ENCODE assay signal across 15 mouse cellular contexts in the genomic region with DNA sequence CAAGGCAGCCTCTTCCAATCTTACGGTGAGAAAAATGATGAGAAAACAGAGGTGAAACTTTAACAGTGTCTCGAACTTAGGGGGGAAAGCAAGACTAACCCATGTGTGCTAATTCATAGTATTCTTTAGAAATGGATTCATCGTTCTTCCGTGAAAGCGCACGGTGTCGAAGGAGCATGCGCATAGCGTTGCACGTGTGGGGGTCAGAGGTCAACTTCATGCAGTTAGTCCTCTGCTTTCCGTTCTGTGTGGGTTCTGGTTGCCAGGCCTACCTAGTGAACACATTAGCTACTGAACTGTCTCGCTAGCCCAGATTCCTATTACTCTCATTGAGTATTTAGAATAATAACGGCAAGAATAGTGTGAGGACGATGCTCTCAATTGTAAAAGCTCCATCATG.
"Had no signal": no experiment of that assay in that cellular context is flagged by ENCODE, and none has a peak within 500 bp of the region (broad histone marks: within the 10 kb centered on the region; RNA-seq: fewer than 3 reads in every experiment).

No protein-coding gene starts in this region.

- DNase-seq: lung, adult 2 months; lung, postnatal 14 days; lung, postnatal 36 days; right cerebral cortex, postnatal 14 days; thymus, adult 2 months; thymus, postnatal 25 days; thymus, postnatal 4 days had no signal

- H3K4me1 ChIP-seq: lung, embryonic 15.5 days; megakaryocyte, embryonic 14.5 days; midbrain, embryonic 13.5 days; midbrain, embryonic 15.5 days; neural tube, embryonic 12.5 days; stomach, embryonic 15.5 days had no signal

- H3K27me3 ChIP-seq: lung, embryonic 15.5 days; megakaryocyte, embryonic 14.5 days; midbrain, embryonic 13.5 days; midbrain, embryonic 15.5 days; neural tube, embryonic 12.5 days; stomach, embryonic 15.5 days had no signal

- H3K27ac ChIP-seq: lung, embryonic 15.5 days; macrophage; midbrain, embryonic 13.5 days; midbrain, embryonic 15.5 days; neural tube, embryonic 12.5 days; stomach, embryonic 15.5 days; stomach, postnatal 0 days had no signal

- H3K4me3 ChIP-seq: lung, embryonic 15.5 days; megakaryocyte, embryonic 14.5 days; midbrain, embryonic 13.5 days; midbrain, embryonic 15.5 days; neural tube, embryonic 12.5 days; stomach, embryonic 15.5 days had no signal

- H3K9me3 ChIP-seq: lung, embryonic 15.5 days; midbrain, embryonic 13.5 days; midbrain, embryonic 15.5 days; neural tube, embryonic 12.5 days; stomach, embryonic 15.5 days had no signal

- H3K36me3 ChIP-seq: lung, embryonic 15.5 days; midbrain, embryonic 13.5 days; midbrain, embryonic 15.5 days; neural tube, embryonic 12.5 days; stomach, embryonic 15.5 days had no signal
